Mouse (Mus musculus) cerebellum, adult 11-12 months (tissue): ENCODE results near the gene D430041D05Rik.
"Not testable (repeated sequence)": the region's sequence is repeated elsewhere in the genome, so short reads cannot be mapped to it uniquely, and the experiment has no call there.

ENCODE experiments used
- DNase-seq: peaks from one replicate; pipeline ENCODE4 v3.0.0; 2022

D430041D05Rik gene

DNA sequence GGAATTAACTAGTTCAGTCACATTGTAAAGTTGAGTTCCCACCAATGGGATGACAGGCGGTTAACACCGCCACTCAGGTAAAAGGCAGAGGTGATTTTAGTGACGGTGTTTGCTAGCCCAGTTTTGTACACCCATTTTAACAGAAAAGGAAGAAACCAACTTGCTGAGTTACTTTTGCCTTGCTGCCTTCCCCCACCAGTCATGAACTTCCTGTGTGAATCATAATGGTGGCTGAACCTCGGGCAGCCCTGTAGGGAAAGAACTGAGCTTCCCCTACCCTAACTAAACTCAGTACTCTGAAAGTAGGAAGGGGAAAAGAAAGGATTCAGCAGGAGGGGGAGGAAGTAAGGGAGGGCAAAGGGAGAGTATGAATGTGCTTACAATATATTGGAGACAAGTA is 300.8 kb downstream of the D430041D05Rik start:
- DNase-seq: no peak

- DNase-seq: no peak
Measured at GRCm38 (mm10) chr2:104109528-104109927, 301.3 kb downstream of the D430041D05Rik start.

GRCm38 (mm10) chr2:104109021-104109420 is 301.8 kb downstream of the D430041D05Rik start:
- DNase-seq: not testable (repeated sequence)

GRCm38 (mm10) chr2:104104800-104105199 is 306.0 kb downstream of the D430041D05Rik start:
- no peak for DNase-seq

GRCm38 (mm10) chr2:104099946-104100345 is 310.9 kb downstream of the D430041D05Rik start:
- no peak for DNase-seq

DNA sequence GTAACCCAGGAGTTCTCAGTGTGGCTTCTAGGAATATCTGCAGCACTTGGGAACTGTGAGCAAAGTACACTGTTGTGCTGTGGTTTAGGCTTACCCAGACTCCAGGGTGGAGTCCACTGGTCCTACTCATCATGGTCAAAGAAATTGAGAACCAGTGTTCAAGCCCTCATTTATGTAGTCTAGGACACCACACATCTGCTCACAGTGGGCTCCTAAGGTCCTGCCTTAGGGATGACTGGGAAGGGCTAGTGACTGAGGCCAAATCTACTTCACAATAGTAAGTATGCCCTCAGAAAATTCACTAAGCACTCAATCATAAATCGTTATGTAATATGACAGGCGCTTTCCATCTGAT is 311.6 kb downstream of the D430041D05Rik start:
- DNase-seq: no peak

GRCm38 (mm10) chr2:104098529-104099230 is 312.1 kb downstream of the D430041D05Rik start:
- no peak for DNase-seq

- not testable (repeated sequence) for DNase-seq
Measured at GRCm38 (mm10) chr2:104097396-104097795, 313.4 kb downstream of the D430041D05Rik start.

GRCm38 (mm10) chr2:104096796-104097195 is 314.0 kb downstream of the D430041D05Rik start:
- not testable (repeated sequence) for DNase-seq

- DNase-seq: no peak
Measured at GRCm38 (mm10) chr2:104096256-104096655, 314.6 kb downstream of the D430041D05Rik start.

DNA sequence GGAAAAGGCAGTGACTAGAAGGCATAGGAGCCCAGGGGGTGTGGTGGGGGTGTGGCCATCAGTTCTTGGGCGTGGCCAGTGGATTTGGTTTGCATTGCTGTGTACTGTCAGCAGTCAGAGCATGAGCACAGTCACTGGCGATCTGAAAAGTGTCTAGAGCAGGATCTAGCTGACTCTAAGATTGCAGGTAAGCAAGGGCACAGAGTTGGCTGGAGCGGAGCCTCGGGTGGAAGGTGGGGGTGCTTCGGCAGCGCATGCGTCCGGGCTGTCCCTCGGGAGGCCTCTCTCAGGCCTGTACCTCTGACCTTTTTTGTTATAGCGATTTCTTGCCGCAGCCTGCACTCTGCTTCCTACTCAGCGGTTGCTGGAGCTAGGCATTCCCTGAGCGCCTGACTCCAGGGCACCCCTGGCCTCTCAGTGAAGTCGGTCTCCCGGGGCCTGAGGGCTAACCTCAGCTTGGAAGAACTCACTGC is 315.0 kb downstream of the D430041D05Rik start, which contains the start of gene Cd59a:
Gene Cd59a, plus strand, starts transcription at position 61 of the 473 bp plus-strand sequence.
- peak; percentile 77 for DNase-seq

GRCm38 (mm10) chr2:104093305-104093704 is 317.5 kb downstream of the D430041D05Rik start:
- no peak for DNase-seq
